Mouse (Mus musculus) midbrain, postnatal 0 days (tissue): ENCODE results near the gene Tnfaip8l1. TPM values are rescaled to one million over a fixed set of nuclear protein-coding genes. Genes with fewer than 3 reads are reported as not detected.
A peak's percentile ranks its signal among the peaks of the same experiment; 100 is the strongest.

Experiments
- ATAC-seq: fragments of 200-750 bp; cut with Nextera tagmentation; 2 replicates; pipeline ENCODE4 v1.8.0; 2017; ENCODE audit warnings: moderate number of reproducible peaks, mild to moderate bottlenecking, moderate TSS enrichment, moderate library complexity; ENCODE audit not compliant: low FRiP score
- DNase-seq: peaks from one replicate; pipeline ENCODE4 v3.0.0-alpha.2; 2015; ENCODE audit warnings: low spot score
- H3K27ac ChIP-seq: fragments of 300-500 bp; sonication (generic); 2 replicates; pipeline ENCODE4 v1.5.1; 2014; ENCODE audit warnings: low read depth, mild to moderate bottlenecking, low read length, mixed read lengths
- H3K27me3 ChIP-seq: fragments of 300-500 bp; sonication (generic); 2 replicates; pipeline ENCODE4 v1.6.1; 2014; ENCODE audit warnings: low read length, control low read depth, mixed read lengths; ENCODE audit not compliant: insufficient read depth
- H3K36me3 ChIP-seq: fragments of 300-500 bp; sonication (generic); 2 replicates; pipeline ENCODE4 v1.6.1; 2014; ENCODE audit warnings: low read length, control low read depth, mixed read lengths; ENCODE audit not compliant: insufficient read depth
- H3K4me1 ChIP-seq: fragments of 300-500 bp; sonication (generic); 2 replicates; pipeline ENCODE4 v1.6.1; 2014; ENCODE audit warnings: mild to moderate bottlenecking, control low read depth, antibody characterized with exemption, low read length, mixed read lengths; ENCODE audit not compliant: insufficient read depth
- H3K4me2 ChIP-seq: fragments of 300-500 bp; sonication (generic); 2 replicates; pipeline ENCODE4 v1.6.1; 2014; ENCODE audit warnings: low read depth, mild to moderate bottlenecking, low read length, mixed read lengths; ENCODE audit not compliant: poor library complexity, severe bottlenecking
- H3K4me3 ChIP-seq: fragments of 300-500 bp; sonication (generic); 2 replicates; pipeline ENCODE4 v1.5.1; 2014; ENCODE audit warnings: low read depth, mild to moderate bottlenecking, low read length, moderate library complexity
- H3K9ac ChIP-seq: fragments of 300-500 bp; sonication (generic); replicated peaks from 2 replicates; pipeline ENCODE4 v1.6.1; 2014; ENCODE audit warnings: mild to moderate bottlenecking, low read length, moderate library complexity, mixed read lengths; ENCODE audit not compliant: poor library complexity, severe bottlenecking
- H3K9me3 ChIP-seq: fragments of 300-500 bp; sonication (generic); 2 replicates; pipeline ENCODE4 v1.6.1; 2016; ENCODE audit warnings: low read length, control low read depth
- CTCF ChIP-seq: IDR thresholded peaks from 2 replicates; pipeline ENCODE4 v1.5.1; 2016; ENCODE audit warnings: antibody characterized with exemption, mild to moderate bottlenecking
- WGBS: fragments of 180-500 bp; shearing (Covaris S2); extraction: QIAGEN DNeasy Blood & Tissue Kit; methylation state at CpG from one replicate; pipeline ENCODE4 v1.1.7; 2014; 5-methylcytosine and 5-hydroxymethylcytosine counted together
- polyA plus RNA-seq: library from polyadenylated mRNA; unstranded; fragments of >200 nt; fragmentation: Nextera tagmentation; extraction: Ambion mirVana; gene quantifications from 2 replicates; pipeline ENCODE4 v1.2.1, GENCODE M21; 2015
- total RNA-seq: library from RNA; depleted of rRNA; stranded (reverse); fragments of >200 nt; gene quantifications from 2 replicates; pipeline ENCODE4 v1.2.3, GENCODE M21; 2014

Gene Tnfaip8l1
- total and polyA plus RNA-seq, 2 experiments from 2014 or later, result 8.4 to 15.1 TPM

DNA sequence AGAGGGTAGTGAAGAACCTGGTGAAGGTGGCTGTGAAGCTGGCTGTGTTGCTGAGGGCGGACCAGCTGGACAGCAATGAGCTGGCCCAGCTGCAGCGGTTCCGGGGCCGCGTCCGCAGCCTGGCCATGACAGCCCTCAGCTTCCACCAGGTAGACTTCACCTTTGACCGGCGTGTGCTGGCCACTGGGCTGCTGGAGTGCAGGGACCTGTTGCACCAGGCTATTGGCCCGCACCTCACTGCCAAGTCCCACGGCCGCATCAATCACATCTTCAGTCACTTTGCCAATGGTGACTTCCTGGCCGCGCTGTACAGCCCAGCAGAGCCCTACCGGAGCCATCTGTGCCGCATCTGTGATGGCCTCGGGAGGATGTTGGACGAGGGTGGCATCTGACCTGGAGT lies 9.6 kb downstream of the Tnfaip8l1 start:
- DNase-seq, result no peak
- Histone ChIP-seq H3K4me2 (no peak overlapping the region), H3K4me1 (no peaks in the 10 kb centered on the region), H3K27ac (no peak overlapping the region), H3K9ac (no peak overlapping the region), H3K36me3 (peaks cover 18% of the 10 kb centered on the region), H3K4me3 (no peak overlapping the region), H3K27me3 (no peaks in the 10 kb centered on the region), H3K9me3 (no peaks in the 10 kb centered on the region)
- no peak for TF ChIP-seq CTCF
- 92% methylated on average over 17 of the region's 17 CpGs for WGBS
- no peak for ATAC-seq

DNA sequence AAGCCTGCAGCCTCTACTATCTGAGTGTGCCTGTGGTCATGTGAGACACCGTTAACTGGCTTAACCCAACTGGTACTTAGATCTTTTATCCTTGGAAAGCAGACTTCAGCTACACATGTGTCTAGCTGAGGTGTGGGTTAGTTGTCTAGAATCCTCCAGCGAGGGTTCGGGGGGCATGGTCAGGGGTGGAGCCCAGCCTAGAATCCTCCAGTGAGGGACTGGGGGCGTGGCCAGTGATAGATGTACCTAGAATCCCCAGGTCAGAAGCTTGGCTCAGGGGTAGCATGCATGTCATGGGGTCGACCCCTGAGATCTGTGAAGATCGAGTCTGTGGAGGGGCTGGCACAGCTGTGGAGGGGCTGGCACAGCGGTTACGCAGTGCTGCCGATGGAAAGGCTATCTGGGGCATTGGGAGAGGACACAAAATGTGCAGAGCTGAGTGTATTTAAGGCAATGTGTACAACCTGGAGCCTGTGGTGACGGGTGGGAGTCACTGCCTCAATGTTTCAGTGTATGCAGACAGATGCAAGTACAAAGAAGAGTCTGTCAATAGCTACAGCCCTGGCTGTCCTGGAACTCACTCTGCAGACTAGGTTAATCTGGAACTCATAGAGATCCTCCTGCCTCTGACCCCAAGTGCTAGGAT lies 11.2 kb downstream of the Tnfaip8l1 start:
- Histone ChIP-seq H3K27me3 (no peaks in the 10 kb centered on the region), H3K4me2 (no peak overlapping the region), H3K9me3 (no peaks in the 10 kb centered on the region), H3K4me3 (no peak overlapping the region), H3K9ac (no peak overlapping the region), H3K4me1 (no peaks in the 10 kb centered on the region), H3K36me3 (peaks cover 28% of the 10 kb centered on the region), H3K27ac (no peak overlapping the region)
- TF ChIP-seq CTCF, result no peak
- ATAC-seq (no peak), DNase-seq (no peak)
- 66% methylated on average over 10 of the region's 10 CpGs for WGBS

DNA sequence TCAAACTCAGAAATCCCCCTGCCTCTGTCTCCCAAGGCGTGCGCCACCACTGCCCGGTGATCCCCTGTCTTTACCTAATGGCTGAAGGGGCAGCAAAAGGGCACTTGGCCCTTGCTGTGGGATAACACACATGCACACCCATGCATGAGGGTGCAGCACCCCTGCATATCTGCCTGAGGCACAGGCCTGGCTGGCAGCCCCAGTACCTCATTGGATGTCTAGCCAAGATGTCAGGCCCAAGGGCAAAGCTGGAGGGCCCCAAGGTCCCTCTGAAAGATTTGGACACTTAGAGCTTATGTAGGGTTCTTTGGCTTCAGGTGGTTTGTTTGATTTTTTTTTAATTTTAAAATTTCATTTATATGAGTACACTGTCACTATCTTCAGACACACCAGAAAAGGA lies 13.1 kb downstream of the Tnfaip8l1 start:
- no peak for TF ChIP-seq CTCF
- Histone ChIP-seq H3K4me2 (no peak overlapping the region), H3K36me3 (peaks cover 46% of the 10 kb centered on the region), H3K27ac (no peak overlapping the region), H3K9ac (no peak overlapping the region), H3K27me3 (no peaks in the 10 kb centered on the region), H3K4me1 (no peaks in the 10 kb centered on the region), H3K9me3 (no peaks in the 10 kb centered on the region), H3K4me3 (no peak overlapping the region)
- DNase-seq, result no peak
- 97% methylated on average over 3 of the region's 3 CpGs for WGBS
- ATAC-seq, result no peak

DNA sequence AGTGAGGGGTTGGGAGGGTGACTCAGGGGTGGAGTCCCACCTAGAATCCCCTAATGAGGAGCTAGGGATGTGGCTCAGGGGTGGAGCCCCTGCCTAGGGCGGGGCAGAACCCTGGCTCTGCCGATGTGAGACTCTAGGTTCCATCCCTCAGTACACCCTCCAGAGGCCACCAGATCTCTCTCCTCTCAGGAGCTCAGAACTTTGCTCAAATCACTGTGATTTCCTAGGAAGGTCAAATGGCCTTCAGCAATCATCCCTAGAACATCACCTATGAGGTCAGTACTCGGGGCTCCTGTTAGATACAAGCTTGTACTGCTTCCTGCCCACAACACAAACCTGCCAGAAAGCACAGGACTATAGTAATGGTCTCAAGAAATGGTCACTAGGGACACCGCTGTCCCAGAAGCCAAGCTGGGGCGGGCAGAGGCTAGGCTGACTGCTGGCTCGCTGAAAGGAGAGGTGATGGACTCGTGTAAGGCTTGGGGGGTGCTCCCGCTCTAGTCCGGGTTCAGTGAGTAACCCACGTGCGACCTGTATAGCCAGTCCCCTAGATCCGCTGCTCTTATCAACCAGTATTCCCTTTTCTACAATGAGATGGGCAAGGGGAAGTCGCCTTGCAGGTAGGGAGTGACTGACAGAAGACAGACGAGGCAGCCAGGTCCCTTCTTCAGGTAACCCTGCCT lies 20.8 kb downstream of the Tnfaip8l1 start:
- Histone ChIP-seq H3K9me3 (no peaks in the 10 kb centered on the region), H3K27ac (peak overlapping the region; percentile 69), H3K36me3 (peaks cover 40% of the 10 kb centered on the region), H3K4me3 (peak overlapping the region; percentile 83), H3K9ac (peak overlapping the region; percentile 81), H3K4me1 (peaks cover 6% of the 10 kb centered on the region), H3K4me2 (peak overlapping the region; percentile 97), H3K27me3 (no peaks in the 10 kb centered on the region)
- DNase-seq (no peak), ATAC-seq (peak; percentile 48)
- WGBS, result 2% methylated on average over 14 of the region's 14 CpGs
- no peak for TF ChIP-seq CTCF

DNA sequence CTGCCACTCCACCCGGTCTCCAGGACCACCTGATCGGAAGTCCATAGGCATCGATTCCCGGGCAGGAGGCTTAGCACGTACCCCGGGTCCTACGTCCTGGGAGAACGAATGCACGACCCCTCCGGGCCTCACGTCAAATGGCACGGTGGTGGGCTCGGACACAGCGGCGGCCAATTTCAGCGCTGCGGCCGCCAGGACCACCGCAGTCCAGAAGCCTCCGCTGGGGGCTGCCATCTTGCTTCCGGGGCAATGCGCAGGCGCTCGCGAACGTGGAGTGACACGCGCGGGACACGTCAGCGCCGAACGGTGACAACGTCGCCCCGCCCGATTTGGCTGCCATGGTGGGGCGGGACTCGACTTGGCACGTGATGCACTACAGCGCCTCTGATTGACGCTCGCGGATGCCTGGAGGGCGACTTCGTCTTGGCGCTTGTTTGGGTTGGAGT lies 21.4 kb downstream of the Tnfaip8l1 start, which contains the start of gene Mydgf:
Mydgf (minus strand) TSS at position 263 of the 446 bp plus-strand sequence.
- Histone ChIP-seq H3K4me1 (peaks cover 6% of the 10 kb centered on the region), H3K27me3 (no peaks in the 10 kb centered on the region), H3K9ac (peak within 1 kb of the TSS; percentile 81), H3K4me3 (peak within 1 kb of the TSS; percentile 83), H3K4me2 (peak within 1 kb of the TSS; percentile 97), H3K9me3 (no peaks in the 10 kb centered on the region), H3K36me3 (peaks cover 43% of the 10 kb centered on the region), H3K27ac (peak within 1 kb of the TSS; percentile 69)
- DNase-seq, result peak; percentile 97
- no peak for TF ChIP-seq CTCF
- ATAC-seq, result peak; percentile 94
- WGBS, result under 1% methylated on average over 47 of the region's 47 CpGs
